Mouse (Mus musculus) embryonic fibroblast, embryonic 13.5 days (primary cell): ENCODE data around the gene Mest.

Experiments used
- CTCF ChIP-seq: IDR thresholded peaks from 2 replicates; pipeline ENCODE4 v1.5.1; 2011; ENCODE audit warnings: mild to moderate bottlenecking, control low read depth, low read length, moderate library complexity, borderline replicate concordance; ENCODE audit not compliant: insufficient read depth
- POLR2A ChIP-seq: IDR thresholded peaks from 2 replicates; pipeline ENCODE4 v1.6.1; 2011; ENCODE audit warnings: low read depth, mild to moderate bottlenecking, control low read depth, low read length, moderate library complexity

DNA sequence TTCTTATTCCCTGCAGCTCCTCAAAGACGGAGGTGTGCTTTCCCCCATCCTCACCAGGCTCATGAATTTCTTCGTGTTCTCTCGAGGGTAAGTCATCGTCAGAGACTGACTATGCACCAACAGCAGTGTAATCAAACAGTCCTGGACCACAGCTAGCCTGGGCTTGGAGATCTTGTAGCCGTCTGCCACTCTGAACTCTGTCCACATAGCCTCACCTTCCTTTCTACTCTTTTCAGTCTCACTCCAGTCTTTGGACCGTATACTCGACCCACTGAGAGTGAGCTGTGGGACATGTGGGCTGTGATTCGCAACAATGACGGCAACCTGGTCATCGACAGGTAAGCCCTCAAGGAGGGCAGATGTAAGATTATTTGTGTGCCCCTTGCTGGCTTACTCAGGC is 21.5 kb downstream of the Mest start:
- TF ChIP-seq POLR2A (no peak), CTCF (no peak)
